Mouse (Mus musculus) lung, postnatal 0 days (tissue): Measurements from ENCODE around the gene Ptk7. TPM values are rescaled to one million over a fixed set of nuclear protein-coding genes. Genes with fewer than 3 reads are reported as not detected.
A peak's percentile ranks its signal among the peaks of the same experiment; 100 is the strongest.

Experiments used
- ATAC-seq: fragments of 200-750 bp; cut with Nextera tagmentation; 2 replicates; pipeline ENCODE4 v1.8.0; 2017; ENCODE audit warnings: moderate library complexity
- DNase-seq: peaks from one replicate; pipeline ENCODE4 v3.0.0-alpha.2; 2016; ENCODE audit warnings: low spot score
- H3K27ac ChIP-seq: fragments of 300-500 bp; sonication (generic); 2 replicates; pipeline ENCODE4 v1.5.1; 2014; ENCODE audit warnings: antibody characterized with exemption, mild to moderate bottlenecking, low read length, mixed read lengths
- H3K27me3 ChIP-seq: fragments of 300-500 bp; sonication (generic); replicated peaks from 2 replicates; pipeline ENCODE4 v1.6.1; 2014; ENCODE audit warnings: low read length, mixed read lengths; ENCODE audit not compliant: insufficient read depth
- H3K36me3 ChIP-seq: fragments of 300-500 bp; sonication (generic); 2 replicates; pipeline ENCODE4 v1.6.1; 2014; ENCODE audit warnings: low read length, mixed read lengths; ENCODE audit not compliant: insufficient read depth
- H3K4me1 ChIP-seq: fragments of 300-500 bp; sonication (generic); 2 replicates; pipeline ENCODE4 v1.6.1; 2014; ENCODE audit warnings: antibody characterized with exemption, low read depth, low read length, mixed read lengths; ENCODE audit not compliant: insufficient read depth
- H3K4me2 ChIP-seq: fragments of 300-500 bp; sonication (generic); replicated peaks from 2 replicates; pipeline ENCODE4 v1.6.1; 2014; ENCODE audit warnings: low read depth, mild to moderate bottlenecking, low read length, moderate library complexity, mixed read lengths
- H3K4me3 ChIP-seq: fragments of 300-500 bp; sonication (generic); 2 replicates; pipeline ENCODE4 v1.5.1; 2014; ENCODE audit warnings: low read depth, low read length
- H3K9ac ChIP-seq: fragments of 300-500 bp; sonication (generic); replicated peaks from 2 replicates; pipeline ENCODE4 v1.6.1; 2014; ENCODE audit warnings: low read depth, mild to moderate bottlenecking
- H3K9me3 ChIP-seq: fragments of 300-500 bp; sonication (generic); 2 replicates; pipeline ENCODE4 v1.6.1; 2016; ENCODE audit warnings: low read length, mixed read lengths
- CTCF ChIP-seq: IDR thresholded peaks from 2 replicates; pipeline ENCODE4 v1.5.1; 2016; ENCODE audit warnings: antibody characterized with exemption, mild to moderate bottlenecking
- EP300 ChIP-seq: IDR thresholded peaks from 2 replicates; pipeline ENCODE4 v1.6.1; 2016; ENCODE audit warnings: antibody characterized with exemption, mild to moderate bottlenecking, control low read depth
- WGBS: fragments of 180-500 bp; shearing (Covaris S2); extraction: QIAGEN DNeasy Blood & Tissue Kit; methylation state at CpG from one replicate; pipeline ENCODE4 v1.1.7; 2014; 5-methylcytosine and 5-hydroxymethylcytosine counted together
- polyA plus RNA-seq: library from polyadenylated mRNA; unstranded; fragments of >200 nt; fragmentation: Nextera tagmentation; extraction: Ambion mirVana; gene quantifications from 2 replicates; pipeline ENCODE4 v1.2.1, GENCODE M21; 2015

Ptk7 gene
- 73.2 and 75.8 TPM in 2 replicates for polyA plus RNA-seq

DNA sequence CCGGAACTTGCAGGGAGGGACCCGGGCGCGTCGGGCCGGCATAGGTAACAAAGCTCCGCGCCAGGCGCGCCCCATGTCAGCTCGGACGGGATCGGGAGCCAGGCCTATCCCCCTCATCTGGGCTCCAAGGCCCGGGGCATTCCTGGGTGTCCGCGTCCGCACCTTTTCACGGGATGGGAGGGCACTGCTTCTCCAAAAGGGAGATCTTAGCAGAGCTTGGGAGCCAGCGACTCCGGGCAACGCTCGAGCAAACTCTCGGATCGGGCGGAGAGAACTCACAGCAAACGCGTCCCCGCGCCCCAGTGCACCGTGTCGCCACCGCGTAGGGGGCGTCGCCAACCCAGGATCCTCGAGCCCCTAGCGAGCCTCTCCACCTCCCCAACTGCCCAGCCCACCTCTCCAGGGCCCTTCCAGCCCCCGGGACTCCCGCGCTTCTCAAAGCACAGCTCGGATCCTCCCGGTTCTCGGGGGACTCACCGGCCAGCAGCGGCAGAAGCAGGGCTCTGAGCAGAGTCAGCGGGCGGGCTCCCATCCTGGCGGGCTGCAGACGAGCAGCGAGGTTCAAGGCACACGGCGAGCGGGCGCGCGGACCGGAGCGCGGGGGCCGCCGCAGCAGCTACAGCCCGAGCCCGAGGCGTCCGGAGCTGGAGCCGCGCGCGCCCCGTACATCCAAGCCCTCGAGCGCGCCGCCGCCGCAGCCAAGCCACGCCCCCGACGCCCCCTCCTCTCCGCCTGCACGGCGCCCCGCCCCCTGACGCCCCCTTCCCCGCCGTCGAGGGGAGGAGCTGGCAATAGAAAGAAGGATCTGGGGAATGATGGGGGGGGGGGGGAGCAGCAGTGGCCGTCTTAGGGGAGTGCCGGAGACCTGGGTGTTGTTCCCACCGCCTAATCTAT lies at the start of gene Ptk7:
Ptk7 (minus strand) TSS at position 714 of the 894 bp plus-strand sequence.
- Histone ChIP-seq H3K9me3 (no peaks in the 10 kb centered on the region), H3K27me3 (no peaks in the 10 kb centered on the region), H3K4me1 (peaks cover 10% of the 10 kb centered on the region; the same call in 1 of the 2 replicates), H3K4me2 (peak within 1 kb of the TSS; percentile 87), H3K27ac (peak within 1 kb of the TSS; percentile 97), H3K4me3 (peak within 1 kb of the TSS; percentile 86), H3K36me3 (0 out of 2 replicates have a peak, but pooled peaks cover 7% of the 10 kb centered on the region), H3K9ac (peak within 1 kb of the TSS; percentile 94)
- DNase-seq (peak; percentile 81), ATAC-seq (peak; percentile 56)
- under 1% methylated on average over 64 of the region's 90 CpGs for WGBS
- TF ChIP-seq CTCF (0 out of 2 replicates have a peak, but pooled peaks have one; percentile 14), EP300 (no peak)

GRCm38 (mm10) chr17:46678911-46679310 lies 49.6 kb upstream of the Ptk7 start:
- ATAC-seq: no peak
- WGBS: 27% methylated on average over 9 of the region's 9 CpGs
- Histone ChIP-seq H3K9me3 (no peaks in the 10 kb centered on the region), H3K36me3 (peaks cover 20% of the 10 kb centered on the region; the same call in 1 of the 2 replicates), H3K4me1 (peaks cover 14% of the 10 kb centered on the region; the same call in 1 of the 2 replicates), H3K27me3 (no peaks in the 10 kb centered on the region), H3K4me2 (peak overlapping the region; percentile 81; the same call in 1 of the 2 replicates), H3K4me3 (no peak overlapping the region), H3K27ac (no peak overlapping the region; the same call in 1 of the 2 replicates), H3K9ac (0 out of 2 replicates have a peak overlapping the region, but pooled peaks have one; percentile 26)
- no peak for DNase-seq
- TF ChIP-seq CTCF: no peak

GRCm38 (mm10) chr17:46678416-46678815 lies 49.1 kb upstream of the Ptk7 start, which contains the start of gene Mea1:
Gene Mea1, plus strand, starts transcription at chr17:46678793.
- ATAC-seq (no peak), DNase-seq (peak; percentile 26)
- peak within 1 kb of the TSS; percentile 81 for H3K4me2 ChIP-seq
- peaks cover 17% of the 10 kb centered on the region; the same call in 1 of the 2 replicates for H3K4me1 ChIP-seq
- H3K36me3 ChIP-seq: peaks cover 17% of the 10 kb centered on the region; the same call in 1 of the 2 replicates
- peak within 1 kb of the TSS; percentile 65; the same call in 1 of the 2 replicates for H3K9ac ChIP-seq
- WGBS: 76% methylated on average over 7 of the region's 9 CpGs
- no peak for TF ChIP-seq CTCF
- TF ChIP-seq EP300: no peak
- no peaks in the 10 kb centered on the region for H3K9me3 ChIP-seq
- no peak within 1 kb of the TSS; the same call in 1 of the 2 replicates for H3K27ac ChIP-seq
- no peaks in the 10 kb centered on the region for H3K27me3 ChIP-seq
- H3K4me3 ChIP-seq: peak within 1 kb of the TSS; percentile 90

GRCm38 (mm10) chr17:46674530-46675283 lies 45.4 kb upstream of the Ptk7 start:
- 28% methylated on average over 15 of the region's 15 CpGs for WGBS
- DNase-seq: no peak
- Histone ChIP-seq H3K9ac (peak overlapping the region; percentile 20), H3K9me3 (no peaks in the 10 kb centered on the region), H3K4me3 (peak overlapping the region; percentile 59), H3K4me1 (peaks cover 17% of the 10 kb centered on the region; the same call in 1 of the 2 replicates), H3K27me3 (no peaks in the 10 kb centered on the region), H3K4me2 (peak overlapping the region; percentile 73), H3K27ac (peak overlapping the region; percentile 62), H3K36me3 (peaks cover 17% of the 10 kb centered on the region; the same call in 1 of the 2 replicates)
- no peak for TF ChIP-seq EP300
- no peak for TF ChIP-seq CTCF
- 0 out of 2 replicates have a peak, but pooled peaks have one; percentile 3 for ATAC-seq

DNA sequence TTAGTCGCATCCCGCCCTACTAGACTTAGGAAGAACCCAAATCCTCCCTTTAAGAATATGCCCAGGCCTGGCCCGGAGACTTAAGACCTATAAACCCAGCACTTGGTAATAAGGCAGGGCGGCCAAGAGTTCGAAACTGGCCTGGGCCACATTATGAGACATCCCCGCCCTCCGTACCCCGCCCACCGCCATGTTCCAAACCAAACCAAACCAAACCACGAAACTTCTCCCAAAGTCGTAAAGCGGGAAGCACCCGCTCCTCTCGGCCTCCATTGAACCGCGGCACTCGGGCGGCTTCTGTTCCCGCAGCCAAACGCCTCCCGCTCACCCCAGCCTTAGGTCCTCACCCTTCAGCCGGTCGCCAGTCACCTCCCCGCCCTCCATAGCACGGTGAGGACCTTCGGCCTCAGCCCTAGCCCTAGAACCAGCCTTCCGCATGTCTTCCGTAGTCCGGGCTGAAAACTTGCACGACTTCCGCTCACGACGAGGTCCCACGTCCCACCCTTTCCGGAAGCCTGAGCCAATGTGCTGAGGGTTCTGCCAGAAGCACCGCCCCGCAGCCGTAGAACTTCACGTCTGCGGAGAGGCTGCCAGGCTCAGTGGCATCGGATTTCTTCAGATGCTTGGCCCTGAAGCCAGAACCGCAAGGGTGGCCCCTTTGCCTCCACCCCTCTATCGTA lies 44.7 kb upstream of the Ptk7 start, which contains the start of gene Rrp36:
Rrp36 (minus strand) TSS at position 503 of the 680 bp plus-strand sequence.
- peaks cover 9% of the 10 kb centered on the region; the same call in 1 of the 2 replicates for H3K4me1 ChIP-seq
- no peaks in the 10 kb centered on the region for H3K27me3 ChIP-seq
- H3K36me3 ChIP-seq: peaks cover 22% of the 10 kb centered on the region; the same call in 1 of the 2 replicates
- ATAC-seq (peak; percentile 96), DNase-seq (peak; percentile 97)
- H3K27ac ChIP-seq: peak within 1 kb of the TSS; percentile 81
- H3K4me3 ChIP-seq: peak within 1 kb of the TSS; percentile 59
- no peaks in the 10 kb centered on the region for H3K9me3 ChIP-seq
- peak within 1 kb of the TSS; percentile 73 for H3K4me2 ChIP-seq
- H3K9ac ChIP-seq: peak within 1 kb of the TSS; percentile 62
- WGBS: 3% methylated on average over 42 of the region's 43 CpGs
- TF ChIP-seq EP300: no peak
- TF ChIP-seq CTCF: no peak
